Mouse (Mus musculus) 416B (cell line): ENCODE results near the gene Nhlrc3.

ENCODE experiments used
- DNase-seq: peaks from one replicate; pipeline ENCODE4 v3.0.0; 2011; ENCODE audit warnings: low read depth

Gene Nhlrc3

GRCm38 (mm10) chr3:53463046-53463764, at the start of gene Nhlrc3, which contains the start of gene Proser1:
TSS of gene Nhlrc3 (minus strand) at chr3:53463332.
TSS of gene Proser1 (plus strand) at chr3:53463666.
- DNase-seq, result peak; percentile 98

GRCm38 (mm10) chr3:53502428-53502827, 39.3 kb upstream of the Nhlrc3 start:
- peak; percentile 62 for DNase-seq

- DNase-seq, result no peak
These were observed 35.3 kb upstream of the Nhlrc3 start for GRCm38 (mm10) chr3:53498351-53498905.

DNA sequence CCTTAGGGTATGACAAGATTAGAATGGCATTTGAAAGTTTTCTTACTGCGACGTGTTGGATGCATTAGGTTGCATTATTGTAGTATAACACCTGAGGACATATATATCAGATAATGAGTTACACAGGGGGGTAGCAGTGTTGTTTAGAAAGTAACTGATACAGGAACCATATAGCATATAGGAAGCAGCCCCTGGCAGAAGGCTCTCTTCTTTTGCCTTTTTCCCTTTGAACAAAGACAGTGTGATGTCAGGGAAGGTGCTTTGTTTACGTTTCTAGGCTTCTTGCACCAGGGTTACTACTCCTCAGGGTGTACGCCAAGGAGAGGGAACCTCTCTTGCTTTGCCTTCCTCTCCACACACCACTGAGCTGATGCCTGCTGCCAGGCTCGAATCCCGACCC, 25.2 kb upstream of the Nhlrc3 start, which contains the start of gene Stoml3:
TSS of gene Stoml3 (plus strand) at position 301 of the 400 bp plus-strand sequence.
- DNase-seq, result no peak

DNA sequence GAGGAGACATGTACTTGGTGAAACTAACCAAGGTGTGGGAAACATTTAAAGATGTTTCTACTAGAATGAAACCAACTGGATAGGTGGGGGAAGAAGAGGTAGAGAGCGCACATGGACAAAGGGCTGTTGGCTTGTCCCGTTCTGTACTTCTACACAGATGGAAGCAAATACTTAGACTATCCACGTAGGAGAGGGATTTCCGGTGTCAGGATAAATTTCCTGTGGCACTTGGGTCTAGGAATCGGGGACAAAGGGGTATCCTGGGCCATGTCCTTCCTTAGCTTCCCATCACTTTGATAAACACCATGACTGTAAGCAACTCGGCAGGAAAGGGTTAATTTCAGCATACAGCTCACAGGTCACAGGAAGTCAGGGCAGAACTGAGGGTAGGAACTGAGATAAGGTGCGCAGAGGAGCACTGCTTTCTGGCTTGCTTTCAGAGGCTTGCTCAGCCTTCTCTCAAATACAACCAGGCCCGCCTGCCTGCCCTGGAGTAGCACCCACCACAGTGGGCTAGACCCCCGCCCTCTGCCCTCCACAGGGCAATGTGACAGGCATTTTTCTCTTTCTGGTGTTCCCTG, 24.0 kb upstream of the Nhlrc3 start:
- no peak for DNase-seq

- DNase-seq, result no peak
These were observed 23.4 kb upstream of the Nhlrc3 start for GRCm38 (mm10) chr3:53486561-53486960.

DNA sequence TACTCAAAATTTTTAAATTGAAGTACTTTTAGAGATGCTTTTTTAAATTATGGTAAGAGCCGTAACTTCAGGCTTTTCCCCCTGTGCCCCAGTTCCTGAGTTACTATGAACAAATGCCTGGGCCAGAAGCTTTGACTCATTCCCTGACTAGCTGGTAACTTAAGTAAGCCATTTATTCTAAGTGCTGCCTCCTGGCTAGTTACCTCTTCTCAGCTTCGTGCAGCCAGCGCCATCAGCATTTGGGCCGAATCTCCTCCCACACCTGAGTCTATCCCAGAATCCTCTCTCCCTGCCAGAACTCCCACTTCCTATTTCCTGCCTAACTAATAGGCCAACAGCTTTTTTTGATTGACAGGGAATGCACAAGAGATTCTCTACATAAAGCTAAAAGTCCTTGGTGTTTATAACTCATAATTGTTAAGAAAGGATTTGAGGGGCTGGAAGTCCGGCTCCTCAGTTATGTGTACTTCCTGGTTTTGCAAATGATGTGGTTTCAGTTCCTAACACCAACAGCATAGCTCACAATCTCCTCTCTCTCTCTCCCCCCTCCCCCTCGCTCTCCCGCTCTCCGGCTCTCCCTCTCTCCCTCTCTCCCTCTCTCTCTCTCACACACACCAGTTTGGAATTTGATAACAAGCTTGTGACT, 20.4 kb upstream of the Nhlrc3 start:
- DNase-seq, result peak; percentile 17

- DNase-seq, result no peak
These were observed 15.4 kb upstream of the Nhlrc3 start for GRCm38 (mm10) chr3:53478419-53479046.

DNA sequence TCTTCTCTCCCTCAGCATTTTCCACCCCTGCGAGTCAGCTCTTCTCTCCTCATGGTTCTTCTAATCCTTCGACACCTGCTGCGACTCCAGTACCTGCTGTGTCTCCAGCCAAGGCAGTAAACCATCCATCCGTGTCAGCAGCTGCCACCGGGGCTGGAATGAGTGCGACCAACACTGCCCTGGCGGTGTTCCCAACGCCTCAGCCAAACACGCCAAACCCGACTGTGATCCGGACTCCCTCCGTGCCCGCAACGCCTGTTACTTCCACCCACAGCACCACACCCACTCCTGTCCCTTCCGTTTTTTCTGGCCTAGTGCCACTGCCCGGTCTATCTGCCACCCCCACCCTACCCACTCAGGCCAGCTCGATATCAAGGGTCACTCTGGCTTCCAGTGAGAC, 14.3 kb upstream of the Nhlrc3 start:
- DNase-seq, result no peak

DNA sequence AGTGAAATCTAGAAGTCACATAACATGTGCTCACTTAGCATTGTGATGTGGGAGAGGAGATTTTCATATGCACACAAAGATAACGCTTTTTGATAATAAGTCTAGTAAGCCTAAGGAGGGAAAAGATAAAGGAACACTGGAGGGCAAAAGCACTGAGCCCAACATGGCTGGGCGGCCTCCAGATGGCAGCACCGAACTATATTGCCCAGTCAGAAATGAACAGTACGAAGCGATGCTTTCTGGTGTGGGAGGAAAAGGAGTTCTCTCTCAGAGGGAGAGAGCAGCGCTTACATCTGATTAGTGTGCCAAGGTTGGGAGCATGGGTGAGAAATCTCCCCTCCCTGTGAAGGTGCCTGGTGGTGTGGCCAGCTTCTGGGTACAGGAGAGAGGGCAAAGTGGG, 12.8 kb upstream of the Nhlrc3 start:
- peak; percentile 21 for DNase-seq

DNA sequence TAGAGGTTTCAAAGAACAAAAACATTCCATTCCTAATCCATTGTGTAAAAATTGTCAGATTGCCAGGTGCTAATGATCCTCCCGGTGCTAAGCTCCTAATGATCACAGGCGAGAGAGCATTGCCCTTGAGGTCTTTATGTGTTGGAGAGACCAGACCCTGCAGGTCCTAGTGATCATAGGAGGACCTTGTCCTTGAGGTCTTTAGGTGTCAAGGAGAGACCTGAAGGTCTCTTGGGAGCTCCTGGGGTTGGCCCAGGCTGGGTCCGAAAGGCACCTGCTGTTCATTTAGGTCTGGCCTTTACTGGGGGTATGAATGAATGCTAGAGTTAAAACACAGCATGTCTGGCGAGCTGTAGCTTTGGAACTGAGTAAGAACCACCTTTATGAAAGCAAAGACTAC, 11.0 kb upstream of the Nhlrc3 start:
- DNase-seq, result no peak

DNA sequence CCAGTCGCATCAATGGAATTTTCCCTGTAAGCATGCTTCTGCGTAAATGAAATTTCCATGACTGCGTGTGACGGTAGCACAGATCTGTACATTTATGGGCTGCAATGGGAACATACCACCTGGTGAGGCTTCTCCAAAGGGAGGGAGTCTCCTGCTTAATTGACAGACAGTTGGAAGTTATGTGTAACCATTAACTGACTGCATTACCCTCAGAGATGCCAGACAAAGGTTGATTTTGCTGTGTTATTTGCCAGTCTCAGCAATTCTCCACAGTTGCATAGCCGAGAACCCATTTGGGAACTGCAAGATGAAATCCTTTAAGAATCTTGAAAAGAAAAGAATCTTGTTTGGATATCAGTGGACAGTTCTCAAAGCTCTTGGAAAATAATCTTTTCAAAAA, 8.9 kb upstream of the Nhlrc3 start:
- DNase-seq, result no peak

DNA sequence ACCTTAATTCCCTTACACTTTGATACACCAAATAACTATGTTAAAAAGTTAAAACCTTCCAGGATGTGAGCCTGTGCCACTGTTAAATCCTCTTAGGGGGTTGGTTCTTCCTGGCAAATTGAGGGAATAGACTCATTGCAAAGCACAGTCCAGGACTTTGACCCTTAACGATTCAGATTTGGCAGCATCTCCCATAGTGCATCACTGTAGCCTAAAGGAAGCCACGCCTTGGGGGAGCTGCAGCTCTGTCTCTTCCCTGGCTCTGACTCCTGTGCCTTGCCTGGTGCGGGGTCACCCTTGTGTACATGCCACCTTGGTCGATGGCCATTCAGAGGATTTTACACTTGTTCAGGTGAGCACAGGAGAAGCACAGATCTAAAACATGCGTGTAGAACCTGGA, 6.5 kb upstream of the Nhlrc3 start:
- no peak for DNase-seq

DNA sequence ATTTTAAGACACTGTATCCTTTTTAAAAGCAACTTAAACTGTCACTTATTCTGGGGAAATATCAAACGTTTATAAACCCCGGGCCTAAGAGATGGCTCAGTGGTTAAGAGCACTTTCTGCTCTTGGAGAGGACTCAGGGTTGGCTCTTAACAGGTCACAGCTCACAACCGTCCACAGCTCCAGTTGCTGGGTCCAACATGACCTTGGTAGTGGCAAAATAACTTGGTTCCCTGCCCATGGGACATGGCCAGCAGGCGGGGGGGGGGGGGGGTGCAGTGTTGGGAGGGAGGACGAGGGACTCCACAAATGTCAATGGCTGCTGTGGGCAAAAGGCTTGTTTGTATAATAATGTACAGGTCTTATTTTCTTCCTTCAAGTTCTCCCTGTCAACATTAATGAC, 4.2 kb upstream of the Nhlrc3 start:
- DNase-seq, result no peak

- peak; percentile 20 for DNase-seq
These were observed 3.3 kb upstream of the Nhlrc3 start for GRCm38 (mm10) chr3:53466481-53466880.

- no peak for DNase-seq
These were observed 2.2 kb upstream of the Nhlrc3 start for GRCm38 (mm10) chr3:53465330-53465729.

- peak; percentile 50 for DNase-seq
These were observed 1.1 kb upstream of the Nhlrc3 start for GRCm38 (mm10) chr3:53464146-53464698.

- DNase-seq, result no peak
These were observed 608 bp upstream of the Nhlrc3 start for GRCm38 (mm10) chr3:53463765-53464114.

GRCm38 (mm10) chr3:53462701-53463045, 459 bp downstream of the Nhlrc3 start:
- DNase-seq, result peak; percentile 67

DNA sequence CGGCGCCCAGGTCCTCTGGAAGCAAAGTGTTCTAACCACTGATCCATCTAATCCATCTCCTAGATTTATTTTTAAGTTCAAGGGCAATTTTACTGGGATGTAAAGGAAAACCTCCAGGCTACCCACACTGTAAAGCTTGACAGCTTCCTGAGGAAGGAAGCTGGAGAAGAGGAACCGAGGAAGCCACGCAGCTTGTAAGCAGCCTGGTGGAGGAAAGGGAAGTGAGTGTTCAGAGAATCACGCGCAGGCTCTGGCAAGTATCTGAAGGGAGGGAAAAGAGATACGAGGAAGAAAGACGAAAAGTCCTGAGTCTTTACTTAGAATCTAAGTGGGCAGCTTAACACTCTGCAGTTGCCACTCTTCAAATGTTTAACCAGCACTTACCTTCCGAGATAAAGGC, 3.0 kb downstream of the Nhlrc3 start:
- DNase-seq, result no peak

- DNase-seq, result no peak
These were observed 5.4 kb downstream of the Nhlrc3 start for GRCm38 (mm10) chr3:53457750-53458149.

- no peak for DNase-seq
These were observed 8.1 kb downstream of the Nhlrc3 start for GRCm38 (mm10) chr3:53454984-53455383.
